Mouse (Mus musculus): ENCODE data around the gene Aldoc. TPM values are rescaled to one million over a fixed set of nuclear protein-coding genes. Genes with fewer than 3 reads are reported as not detected.

Aldoc gene
- total RNA-seq (2023) = 38.4 TPM

DNA sequence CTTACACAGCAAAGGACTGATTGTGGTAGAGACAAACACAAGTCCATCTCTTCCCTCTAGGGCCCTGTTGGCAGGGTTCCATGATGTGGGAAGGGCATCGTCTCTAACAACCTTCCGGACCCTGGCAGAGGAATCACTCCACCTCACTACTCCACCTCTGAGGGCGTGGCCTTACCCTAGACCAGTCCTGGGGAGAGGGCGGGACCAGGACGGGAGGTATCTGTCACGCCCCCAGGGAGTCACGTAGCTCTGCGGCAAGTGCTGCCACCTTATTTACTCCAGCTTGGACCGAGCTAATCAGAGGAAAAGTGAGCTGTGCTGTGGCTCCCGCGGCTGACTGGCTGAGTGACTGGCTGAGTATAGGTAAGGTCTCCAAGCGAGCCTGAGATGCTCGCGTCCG, at the start of gene Aldoc:
Gene Aldoc (plus strand): TSS at position 109 of the 400 bp plus-strand sequence.

DNA sequence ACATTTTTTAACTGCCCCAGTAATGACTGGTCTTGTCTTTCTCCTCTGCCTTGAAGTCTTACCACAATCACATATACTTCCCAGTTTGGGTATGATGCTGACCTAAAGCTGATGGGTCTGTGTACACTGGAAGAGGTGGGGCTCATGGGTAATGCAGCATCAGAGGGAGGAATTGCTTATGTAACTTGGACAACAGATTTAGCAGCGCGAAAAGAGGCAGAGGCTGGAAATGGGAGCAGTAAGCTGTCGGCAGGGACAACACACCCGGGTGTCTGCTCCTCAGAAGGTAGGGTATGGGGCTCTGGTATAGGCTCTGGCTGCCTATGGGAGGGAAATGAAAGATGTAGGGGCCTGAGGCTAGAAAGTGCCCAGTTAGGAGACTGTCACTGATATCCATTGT, 32.1 kb upstream of the Aldoc start, which contains the start of gene BC030499:
Gene BC030499 (plus strand): TSS at position 188 of the 400 bp plus-strand sequence.

DNA sequence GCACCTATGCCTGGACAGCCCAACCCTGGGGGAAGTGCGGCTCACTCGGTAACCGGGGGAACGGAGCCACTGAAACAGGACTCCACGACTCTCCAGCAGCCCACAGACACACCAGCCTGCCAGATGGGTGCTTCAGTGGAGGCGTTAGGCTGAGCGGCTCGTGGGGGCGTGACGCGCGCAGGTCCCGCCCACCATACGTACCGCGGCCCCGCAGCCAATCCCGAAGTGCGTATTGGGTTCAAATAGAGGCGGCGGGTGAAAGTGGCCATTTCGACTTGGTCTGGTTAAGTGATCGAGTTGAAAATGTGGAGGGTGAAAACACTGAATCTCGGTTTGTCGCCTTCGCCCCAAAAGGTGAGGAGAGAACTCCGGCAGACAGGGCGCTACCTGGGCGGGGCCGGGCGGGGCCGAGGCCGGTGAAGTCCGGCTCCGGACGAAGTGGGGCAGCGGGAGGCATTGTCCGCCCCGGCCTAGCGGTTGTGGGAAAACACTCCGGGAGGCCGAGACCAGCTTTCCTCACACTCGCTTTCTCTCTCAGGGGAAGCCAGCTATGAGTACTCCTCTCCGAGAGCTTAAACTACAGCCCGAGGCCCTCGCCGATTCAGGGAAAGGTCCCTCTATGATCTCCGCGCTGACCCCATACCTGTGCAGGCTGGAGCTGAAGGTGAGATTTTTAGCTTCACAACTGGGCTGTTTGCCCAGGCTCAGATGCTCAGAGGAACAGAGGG, 21.2 kb upstream of the Aldoc start, which contains the start of gene Spag5:
Gene Spag5 (plus strand): TSS at position 173 of the 728 bp plus-strand sequence.

DNA sequence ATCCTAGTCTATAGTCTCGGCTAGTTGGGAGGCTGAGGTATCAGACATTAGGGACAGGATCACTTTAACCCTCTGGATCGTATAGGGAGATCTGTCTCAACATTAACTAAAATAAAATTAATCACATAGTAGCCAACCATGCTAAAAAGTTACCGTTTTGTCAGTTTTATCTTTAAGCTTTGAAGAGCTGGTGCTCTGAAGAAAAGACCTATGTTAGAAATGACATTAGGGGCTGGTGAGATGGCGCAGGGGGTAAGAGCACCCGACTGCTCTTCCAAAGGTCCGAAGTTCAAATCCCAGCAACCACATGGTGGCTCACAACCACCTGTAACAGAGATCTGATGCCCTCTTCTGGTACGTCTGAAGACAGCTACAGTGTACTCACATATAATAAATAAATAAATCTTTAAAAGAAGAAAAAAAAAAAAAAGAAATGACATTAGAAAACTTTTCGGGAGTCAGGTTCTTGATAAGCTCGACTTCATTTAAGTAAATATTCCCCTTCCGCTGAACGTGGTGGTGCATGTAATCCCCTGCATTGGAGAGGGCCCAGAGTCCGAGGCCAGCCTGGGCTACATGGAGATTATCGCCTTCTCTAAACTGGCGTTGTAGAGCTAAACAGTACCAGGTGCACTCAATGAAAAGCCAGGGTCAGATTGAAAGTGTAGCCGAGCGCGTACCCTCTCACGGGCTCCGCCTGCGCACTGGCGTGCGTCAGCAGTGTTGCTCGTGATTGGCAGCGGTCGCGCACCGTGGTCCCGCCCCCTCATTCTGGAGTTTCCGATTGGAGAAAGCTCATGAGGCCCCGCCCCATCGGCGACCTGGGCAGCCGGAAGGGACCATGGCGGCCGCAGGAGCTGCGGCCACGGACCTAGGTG, 5.1 kb downstream of the Aldoc start, which contains the start of gene Pigs:
Gene Pigs (plus strand): TSS at position 782 of the 878 bp plus-strand sequence.

DNA sequence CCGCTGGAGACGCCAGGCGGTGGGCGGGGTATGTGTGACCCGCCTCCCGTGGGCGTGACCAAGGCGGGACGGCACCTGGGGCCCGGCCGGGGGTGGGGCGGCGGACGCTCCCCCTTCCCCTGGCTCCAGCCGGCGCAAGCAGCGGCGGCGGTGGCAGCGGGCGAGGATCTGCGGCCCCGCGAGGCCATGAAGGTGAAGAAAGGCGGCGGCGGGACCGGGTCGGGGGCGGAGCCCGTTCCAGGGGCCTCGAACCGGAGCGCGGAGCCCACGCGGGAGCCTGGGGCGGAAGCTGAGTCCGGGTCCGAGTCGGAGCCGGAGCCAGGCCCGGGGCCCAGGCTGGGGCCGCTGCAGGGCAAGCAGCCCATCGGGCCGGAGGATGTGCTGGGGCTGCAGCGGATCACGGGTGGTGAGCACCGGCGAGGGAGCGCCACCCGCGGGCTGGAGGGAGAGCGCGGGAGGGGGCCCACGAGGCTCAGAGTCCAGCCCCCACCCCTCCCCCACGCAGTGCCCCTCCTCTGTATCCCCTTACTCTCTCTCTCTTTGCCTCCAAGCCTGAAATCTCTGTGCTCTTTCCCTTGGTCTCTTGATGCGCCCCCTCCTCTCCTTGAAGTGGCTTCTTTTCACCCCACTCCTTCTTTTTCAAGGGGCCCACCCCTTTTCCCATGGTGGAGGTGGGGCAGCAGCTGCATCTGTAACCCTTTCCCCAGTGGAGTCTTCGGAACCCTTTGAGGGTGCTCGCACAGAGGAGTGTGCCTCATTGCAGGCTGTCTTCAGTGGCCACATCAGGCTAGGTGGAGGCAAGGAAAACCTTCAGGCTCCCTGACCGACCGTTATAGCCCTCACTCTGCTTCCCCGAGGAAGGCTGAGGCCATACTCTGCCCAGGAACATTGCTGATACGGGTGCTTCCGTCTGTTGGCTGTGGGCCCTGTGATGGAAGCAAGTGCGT, 20.9 kb downstream of the Aldoc start, which contains the start of gene Unc119:
Gene Unc119 (plus strand): TSS at position 102 of the 947 bp plus-strand sequence.

Other genes starting within 250 kb of the Aldoc start
- 27.6 TPM for gene Eral1, start 242.6 kb upstream of the Aldoc start, total RNA-seq (2023)
- gene Fam222b, start 228.3 kb upstream of the Aldoc start, total RNA-seq (2023) = 21.7 TPM
- 38.9 TPM for gene Traf4, start 157.4 kb upstream of the Aldoc start, total RNA-seq (2023)
- gene Nek8, start 146.3 kb upstream of the Aldoc start, total RNA-seq (2023) = 9.1 TPM
- gene Tlcd1, start 146.3 kb upstream of the Aldoc start, total RNA-seq (2023) = 8.9 TPM
- 3,317 TPM for gene Rpl23a, start 139.4 kb upstream of the Aldoc start, total RNA-seq (2023)
- gene Rab34, start 134.5 kb upstream of the Aldoc start, total RNA-seq (2023) = 0.35 TPM
- not detected for gene Proca1, start 129.6 kb upstream of the Aldoc start, total RNA-seq (2023)
- 41.2 TPM for gene Sdf2, start 77.2 kb upstream of the Aldoc start, total RNA-seq (2023)
- 80.8 TPM for gene Supt6, start 77.0 kb upstream of the Aldoc start, total RNA-seq (2023)
- gene 2610507B11Rik, start 61.2 kb upstream of the Aldoc start, total RNA-seq (2023) = 107 TPM
- 1.7 TPM for gene BC030499, start 32.1 kb upstream of the Aldoc start, total RNA-seq (2023)
- gene Spag5, start 21.4 kb upstream of the Aldoc start, total RNA-seq (2023) = 1.7 TPM
- gene Pigs, start 5.4 kb downstream of the Aldoc start, total RNA-seq (2023) = 49.7 TPM
- 15.1 TPM for gene Unc119, start 20.5 kb downstream of the Aldoc start, total RNA-seq (2023)
- gene Foxn1, start 63.6 kb downstream of the Aldoc start, total RNA-seq (2023) = not detected
- gene Slc13a2, start 99.2 kb downstream of the Aldoc start, total RNA-seq (2023) = not detected
- gene Slc46a1, start 142.7 kb downstream of the Aldoc start, total RNA-seq (2023) = 1.5 TPM
- 3.5 TPM for gene Sarm1, start 174.8 kb downstream of the Aldoc start, total RNA-seq (2023)
- gene Vtn, start 176.1 kb downstream of the Aldoc start, total RNA-seq (2023) = not detected
- not detected for gene Sebox, start 180.5 kb downstream of the Aldoc start, total RNA-seq (2023)
- 22.1 TPM for gene Tmem199, start 189.2 kb downstream of the Aldoc start, total RNA-seq (2023)
- 36.3 TPM for gene Poldip2, start 189.2 kb downstream of the Aldoc start, total RNA-seq (2023)
- 14.5 TPM for gene Tnfaip1, start 213.4 kb downstream of the Aldoc start, total RNA-seq (2023)
- gene Ift20, start 213.4 kb downstream of the Aldoc start, total RNA-seq (2023) = 38.8 TPM
- 6.9 TPM for gene Tmem97, start 227.8 kb downstream of the Aldoc start, total RNA-seq (2023)